In genomic region chr8:71568387-71568937, GRCm38 (mm10) we compare ENCODE assay signal across 8 mouse cellular contexts. TPM values are rescaled to one million over a fixed set of nuclear protein-coding genes. Genes with fewer than 3 reads are reported as not detected.
DNase-seq lines count a peak whose midpoint lies in the region; ATAC-seq and TF ChIP-seq lines count a peak whose summit lies in the region.

Slc27a1 (plus strand) TSS chr8:71568882.

- H3K4me1 ChIP-seq in erythroblast, embryonic 14.5 days (ENCODE audit: control insufficient read depth) = peaks cover 19% of the 10 kb centered on the region
- H3K4me1 ChIP-seq in intestine, embryonic 16.5 days (ENCODE audit: control insufficient read depth, insufficient read depth, low read length) = peaks cover 16% of the 10 kb centered on the region
- peaks cover 36% of the 10 kb centered on the region for H3K4me1 ChIP-seq in midbrain, embryonic 10.5 days
- H3K4me1 ChIP-seq in stomach, postnatal 0 days (replicated peaks; ENCODE audit: control insufficient read depth, insufficient read depth) = peaks cover 4% of the 10 kb centered on the region; the same call in 1 of the 2 replicates

- no peak for TF ChIP-seq EP300 in stomach, postnatal 0 days (optimal IDR thresholded peaks at IDR 0.05)

- no peak for TF ChIP-seq CTCF in stomach, postnatal 0 days (IDR thresholded peaks at IDR 0.05; ENCODE audit: low read depth)

- DNase-seq in cerebellum, postnatal 10 days = peak; percentile 95
- DNase-seq in left cerebral cortex, postnatal 36 days (ENCODE audit: low spot score in 2 of 2) = peak; percentile 50 to 52
- DNase-seq in midbrain, embryonic 10.5 days (ENCODE audit: low spot score) = no peak
- peak; percentile 45 for DNase-seq in stomach, postnatal 0 days (ENCODE audit: low spot score)

- H3K27me3 ChIP-seq in erythroblast, embryonic 14.5 days (ENCODE audit: control insufficient read depth) = peaks cover 63% of the 10 kb centered on the region
- H3K27me3 ChIP-seq in intestine, embryonic 16.5 days (replicated peaks; ENCODE audit: control insufficient read depth, insufficient read depth, low read length) = no peaks in the 10 kb centered on the region; the same call in 1 of the 2 replicates
- H3K27me3 ChIP-seq in midbrain, embryonic 10.5 days (ENCODE audit: low read depth, poor library complexity, severe bottlenecking) = peaks cover 77% of the 10 kb centered on the region
- H3K27me3 ChIP-seq in stomach, postnatal 0 days (ENCODE audit: control insufficient read depth, insufficient read depth, low read length) = no peaks in the 10 kb centered on the region

- no peak for ATAC-seq in erythroblast, adult 5-6 weeks (replicated peaks; ENCODE audit: low FRiP score, poor library complexity, severe bottlenecking)
- ATAC-seq in granulocyte monocyte progenitor cell, adult 5-6 weeks (replicated peaks; ENCODE audit: poor library complexity, severe bottlenecking) = peak; percentile 52
- ATAC-seq in intestine, embryonic 16.5 days = no peak
- no peak for ATAC-seq in stomach, postnatal 0 days (ENCODE audit: low FRiP score, low TSS enrichment)

- peak within 1 kb of the TSS; percentile 71 for H3K9ac ChIP-seq in intestine, embryonic 16.5 days (ENCODE audit: low read depth, low read length)
- peak within 1 kb of the TSS; percentile 56 for H3K9ac ChIP-seq in stomach, postnatal 0 days (ENCODE audit: low read length)

- intact Hi-C loops in left cerebral cortex, postnatal 36 days (cut with DNase I) = loop anchor here (2.0 kb wide), 1 partner anchor 24 kb away; the partner anchor contains the start of gene Pgls

- peak within 1 kb of the TSS; percentile 57 for H3K4me3 ChIP-seq in erythroblast, embryonic 14.5 days (replicated peaks)
- peak within 1 kb of the TSS; percentile 73 for H3K4me3 ChIP-seq in intestine, embryonic 16.5 days (ENCODE audit: low read length)
- H3K4me3 ChIP-seq in midbrain, embryonic 10.5 days = peak within 1 kb of the TSS; percentile 66
- H3K4me3 ChIP-seq in stomach, postnatal 0 days (ENCODE audit: low read depth, low read length) = peak within 1 kb of the TSS; percentile 60

- no peaks in the 10 kb centered on the region for H3K36me3 ChIP-seq in erythroblast, embryonic 14.5 days (ENCODE audit: control insufficient read depth)
- no peaks in the 10 kb centered on the region for H3K36me3 ChIP-seq in intestine, embryonic 16.5 days (ENCODE audit: control insufficient read depth, insufficient read depth, low read length)
- no peaks in the 10 kb centered on the region for H3K36me3 ChIP-seq in midbrain, embryonic 10.5 days
- no peaks in the 10 kb centered on the region for H3K36me3 ChIP-seq in stomach, postnatal 0 days (ENCODE audit: control insufficient read depth, insufficient read depth, low read length)

- H3K27ac ChIP-seq in intestine, embryonic 16.5 days (ENCODE audit: low read length) = peak within 1 kb of the TSS; percentile 91
- H3K27ac ChIP-seq in midbrain, embryonic 10.5 days (replicated peaks) = peak within 1 kb of the TSS; percentile 82
- peak within 1 kb of the TSS; percentile 93 for H3K27ac ChIP-seq in stomach, postnatal 0 days (replicated peaks)

- peaks cover 5% of the 10 kb centered on the region for H3K9me3 ChIP-seq in erythroblast, embryonic 14.5 days (ENCODE audit: control insufficient read depth, low read length)
- H3K9me3 ChIP-seq in intestine, embryonic 16.5 days (ENCODE audit: control insufficient read depth, low read length) = peaks cover 6% of the 10 kb centered on the region; the same call in 1 of the 2 replicates
- peaks cover 9% of the 10 kb centered on the region for H3K9me3 ChIP-seq in midbrain, embryonic 10.5 days (replicated peaks)
- H3K9me3 ChIP-seq in stomach, postnatal 0 days (ENCODE audit: control insufficient read depth, low read length) = no peaks in the 10 kb centered on the region

- H3K4me2 ChIP-seq in intestine, embryonic 16.5 days (ENCODE audit: low read depth, low read length) = peak within 1 kb of the TSS; percentile 94
- H3K4me2 ChIP-seq in stomach, postnatal 0 days (replicated peaks; ENCODE audit: low read depth) = peak within 1 kb of the TSS; percentile 81

- 14% methylated on average over 13 of the region's 13 CpGs for WGBS in intestine, embryonic 16.5 days
- 12% methylated on average over 13 of the region's 13 CpGs for WGBS in midbrain, embryonic 10.5 days
- 21% methylated on average over 13 of the region's 13 CpGs for WGBS in stomach, postnatal 0 days

RNA-seq across cellular contexts. Expression of gene Slc27a1, which starts in this region (rescaled TPM):
- polyA plus RNA-seq in erythroblast, embryonic 14.5 days (2012) = 0.02 and 0.03 TPM in 2 replicates
- total RNA-seq in erythroblast, adult 5-6 weeks (2015; ENCODE audit: low replicate concordance) = 0.42 and 1.2 TPM in 2 replicates
- total RNA-seq in erythroblast, adult 5-6 weeks (2017; ENCODE audit: low replicate concordance) = 0.51 TPM in 1 of 2 replicates, not detected in the other
- total RNA-seq in granulocyte monocyte progenitor cell, adult 5-6 weeks (2014; fragmentation: Nextera tagmentation) = 7.8 and 10.2 TPM in 2 replicates
- total RNA-seq in granulocyte monocyte progenitor cell, adult 5-6 weeks (2017) = 3.3 and 6.2 TPM in 2 replicates
- 21.0 and 24.3 TPM in 2 replicates for polyA plus RNA-seq in intestine, embryonic 16.5 days (2015; fragmentation: Nextera tagmentation; extraction: Ambion mirVana)
- 100 to 1,000 TPM in 1 of 2 experiments, 10 to 100 TPM in 1; 94.7 to 109 TPM for total RNA-seq in left cerebral cortex, postnatal 36 days (2021)
- polyA plus RNA-seq in midbrain, embryonic 10.5 days (2016; fragmentation: Nextera tagmentation; extraction: Ambion mirVana) = 21.5 and 27.0 TPM in 2 replicates
- polyA plus RNA-seq in stomach, postnatal 0 days (2015; fragmentation: Nextera tagmentation; extraction: Ambion mirVana) = 26.5 and 27.4 TPM in 2 replicates

Comparison
In these comparisons a context has a peak if more than half of its experiments do, and no peak if none do; other contexts are left out.
1. RNA of gene Slc27a1 (total RNA-seq): 94.7 to 109 TPM in left cerebral cortex, postnatal 36 days; 3.3 to 10.2 TPM in granulocyte monocyte progenitor cell, adult 5-6 weeks and 0.42 to 1.2 TPM in erythroblast, adult 5-6 weeks; every median in the first group is over 4 times any median in the second.
2. RNA of gene Slc27a1 (polyA plus RNA-seq): 26.5 to 27.4 TPM in stomach, postnatal 0 days, 21.0 to 24.3 TPM in intestine, embryonic 16.5 days and 21.5 to 27.0 TPM in midbrain, embryonic 10.5 days; 0.02 to 0.03 TPM in erythroblast, embryonic 14.5 days; every median in the first group is over 10 times any median in the second.
3. Peak in every context shown above with its lines, with median percentiles within 50 percentile points of each other: H3K4me3 ChIP-seq and H3K27ac ChIP-seq.